Mouse (Mus musculus) cortical plate, adult 2 months (tissue): Measurements from ENCODE around the gene Skor1. TPM values are rescaled to one million over a fixed set of nuclear protein-coding genes. Genes with fewer than 3 reads are reported as not detected.

Source experiments
- H3K27ac ChIP-seq: fragments of 200-500 bp; 2 replicates; pipeline ENCODE4 v1.5.1; 2012; ENCODE audit warnings: low read length, control low read depth, inconsistent platforms; ENCODE audit not compliant: insufficient read depth
- H3K4me1 ChIP-seq: fragments of 200-500 bp; 2 replicates; pipeline ENCODE4 v1.6.1; 2011; ENCODE audit warnings: low read length; ENCODE audit not compliant: control insufficient read depth, insufficient read depth
- H3K4me3 ChIP-seq: fragments of 200-500 bp; 2 replicates; pipeline ENCODE4 v1.5.1; 2011; ENCODE audit warnings: mild to moderate bottlenecking, low read length, control low read depth; ENCODE audit not compliant: insufficient read depth
- CTCF ChIP-seq: fragments of 200-500 bp; IDR thresholded peaks from 2 replicates; pipeline ENCODE4 v1.5.1; 2011; ENCODE audit warnings: mild to moderate bottlenecking, control low read depth, low read length; ENCODE audit not compliant: insufficient read depth; ENCODE audit errors: extremely low read depth
- POLR2A ChIP-seq: fragments of 200-500 bp; IDR thresholded peaks from 2 replicates; pipeline ENCODE4 v1.6.1; 2011; ENCODE audit warnings: mild to moderate bottlenecking, low read length, control low read depth; ENCODE audit not compliant: insufficient read depth; ENCODE audit errors: extremely low read depth
- polyA plus RNA-seq: library from polyadenylated mRNA; depleted of rRNA; stranded (reverse); fragments of >200 nt; gene quantifications from 2 replicates; pipeline ENCODE4 v1.2.3, GENCODE M21; 2012; rRNA removed

Gene Skor1
- 0.15 and 0.26 TPM in 2 replicates for polyA plus RNA-seq

DNA sequence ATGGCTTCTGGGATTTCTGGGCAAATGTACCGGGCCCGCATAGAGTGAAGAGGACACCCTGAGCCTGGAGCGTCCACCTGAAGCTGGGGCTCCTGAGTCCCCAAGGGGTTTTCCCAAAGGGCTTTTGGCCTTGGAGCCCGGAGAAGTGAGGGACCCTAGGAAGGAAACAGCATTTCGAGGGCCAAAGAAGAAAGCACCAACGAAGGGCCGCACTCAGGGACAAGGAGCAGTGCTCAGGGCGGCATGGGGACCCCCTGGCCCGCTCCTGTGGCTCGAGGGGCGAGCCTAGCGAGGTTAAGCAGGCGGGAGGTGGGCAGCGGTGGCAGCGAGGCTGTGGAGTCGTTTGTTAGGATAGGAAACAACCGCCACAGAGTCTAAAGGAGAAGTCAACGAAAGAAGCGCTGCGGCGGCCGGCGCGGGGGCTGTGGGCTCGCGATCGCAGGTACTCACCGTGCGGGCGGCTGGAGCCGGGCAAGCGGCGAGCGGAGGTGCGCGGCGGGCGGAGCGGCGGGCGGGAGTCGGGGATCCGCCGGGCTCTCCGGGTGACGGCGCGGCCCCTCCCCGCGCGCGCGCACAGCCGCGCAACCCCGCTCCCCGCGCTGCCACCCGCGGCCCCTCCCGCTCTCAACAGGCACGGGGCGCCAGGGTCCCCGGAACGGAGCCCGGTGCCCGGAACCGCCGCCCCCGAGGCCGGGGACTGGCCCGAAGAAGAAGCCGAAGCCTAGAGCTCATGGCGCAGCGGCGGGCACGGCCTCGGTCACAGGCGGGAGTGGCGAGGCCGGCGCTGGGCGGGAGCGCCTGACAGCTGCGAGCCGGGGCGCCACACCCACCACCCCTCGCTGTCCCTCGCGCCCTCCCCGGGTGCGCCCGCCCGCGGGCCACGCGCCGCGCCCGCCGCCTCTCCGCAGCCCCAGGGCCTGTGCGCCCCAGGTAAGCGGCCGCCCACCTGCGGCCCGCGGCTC, at the start of gene Skor1:
Gene Skor1, minus strand, starts transcription at position 552 of the 962 bp plus-strand sequence.
- no peak within 1 kb of the TSS for H3K4me3 ChIP-seq
- no peaks in the 10 kb centered on the region for H3K4me1 ChIP-seq
- TF ChIP-seq CTCF: no peak
- no peak for TF ChIP-seq POLR2A
- H3K27ac ChIP-seq: no peak within 1 kb of the TSS

DNA sequence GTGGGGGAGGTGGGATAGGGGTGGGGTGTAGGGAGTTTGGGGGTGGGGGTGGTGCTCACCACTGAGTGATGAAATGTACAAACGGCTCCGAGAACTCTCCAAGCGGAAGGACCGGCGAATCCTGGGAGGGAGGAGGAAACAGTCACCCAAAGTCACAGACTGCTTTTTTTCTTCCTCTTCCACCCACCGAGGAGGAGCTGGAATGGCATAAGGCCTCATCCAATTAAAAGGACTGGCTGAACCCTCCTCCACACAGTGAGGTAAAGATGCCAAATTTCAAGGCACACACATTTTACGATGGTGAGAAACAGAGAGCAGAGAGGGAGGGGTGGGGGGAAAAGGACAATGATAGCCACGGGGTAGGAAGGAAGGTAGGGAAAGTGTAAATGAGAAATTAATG, 48.5 kb upstream of the Skor1 start:
- H3K4me3 ChIP-seq: no peak overlapping the region
- TF ChIP-seq CTCF (no peak), POLR2A (no peak)
- H3K4me1 ChIP-seq: no peaks in the 10 kb centered on the region; the same call in 1 of the 2 replicates
- no peak overlapping the region for H3K27ac ChIP-seq

DNA sequence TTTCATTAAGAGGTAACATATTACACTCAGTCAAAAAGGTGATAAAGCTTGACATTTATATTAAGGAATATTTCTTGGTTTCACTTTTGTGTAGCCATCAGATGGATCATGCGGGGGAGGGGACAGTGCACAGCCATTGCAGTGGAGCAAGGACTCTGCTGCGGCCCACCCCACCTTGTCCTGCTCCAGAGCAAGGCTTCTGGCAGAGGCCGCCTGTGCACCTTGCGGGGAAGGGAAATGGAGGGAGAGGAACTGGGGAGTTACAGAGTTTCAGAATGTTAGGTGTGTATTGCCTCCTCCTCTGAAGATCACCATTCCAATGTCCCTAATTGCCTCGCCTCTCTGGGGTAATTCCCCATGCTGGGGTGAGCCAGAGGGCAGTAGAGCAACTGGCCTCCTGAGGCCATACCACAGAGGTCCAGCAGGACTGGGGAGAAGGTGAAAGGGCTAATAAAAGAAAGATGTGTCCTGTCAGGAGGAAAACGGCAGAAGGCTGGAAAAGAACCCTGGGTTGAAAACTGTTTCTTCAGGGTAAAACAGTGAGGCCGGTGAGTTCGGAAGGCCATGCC, 47.4 kb upstream of the Skor1 start:
- TF ChIP-seq POLR2A: no peak
- TF ChIP-seq CTCF: no peak
- Histone ChIP-seq H3K27ac (no peak overlapping the region), H3K4me3 (no peak overlapping the region), H3K4me1 (no peaks in the 10 kb centered on the region; the same call in 1 of the 2 replicates)

DNA sequence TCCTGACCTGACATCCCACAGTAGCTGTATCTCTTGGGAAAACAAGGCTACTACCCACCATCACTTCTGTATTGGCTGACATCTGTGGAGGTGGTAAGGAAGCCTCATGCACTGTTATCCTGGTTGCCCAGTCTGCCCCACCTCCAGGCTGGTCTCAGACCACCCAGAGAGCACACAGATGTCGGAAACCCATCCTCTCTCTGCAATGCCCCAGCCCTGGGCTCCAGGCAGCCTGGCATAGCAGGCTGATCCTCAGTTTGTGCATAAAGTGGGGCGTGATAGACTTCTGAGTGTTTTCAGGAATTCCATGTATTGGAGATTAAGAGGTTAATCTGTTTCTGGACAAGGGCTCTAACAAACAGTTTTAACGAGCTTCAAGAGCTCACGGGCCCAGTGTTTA, 46.8 kb upstream of the Skor1 start:
- TF ChIP-seq POLR2A: no peak
- Histone ChIP-seq H3K4me1 (no peaks in the 10 kb centered on the region; the same call in 1 of the 2 replicates), H3K4me3 (no peak overlapping the region), H3K27ac (no peak overlapping the region)

GRCm38 (mm10) chr9:63194791-63195190, 46.0 kb upstream of the Skor1 start:
- H3K4me3 ChIP-seq: no peak overlapping the region
- H3K4me1 ChIP-seq: no peaks in the 10 kb centered on the region; the same call in 1 of the 2 replicates
- TF ChIP-seq CTCF (no peak), POLR2A (no peak)
- H3K27ac ChIP-seq: no peak overlapping the region

GRCm38 (mm10) chr9:63192809-63193208, 44.0 kb upstream of the Skor1 start:
- no peak overlapping the region for H3K27ac ChIP-seq
- no peak overlapping the region for H3K4me3 ChIP-seq
- no peak for TF ChIP-seq POLR2A
- no peak for TF ChIP-seq CTCF
- H3K4me1 ChIP-seq: no peaks in the 10 kb centered on the region; the same call in 1 of the 2 replicates

GRCm38 (mm10) chr9:63187310-63187709, 38.5 kb upstream of the Skor1 start:
- TF ChIP-seq POLR2A: no peak
- TF ChIP-seq CTCF: no peak
- no peak overlapping the region for H3K4me3 ChIP-seq
- no peak overlapping the region for H3K27ac ChIP-seq
- no peaks in the 10 kb centered on the region for H3K4me1 ChIP-seq

- H3K4me1 ChIP-seq: no peaks in the 10 kb centered on the region
- no peak overlapping the region for H3K4me3 ChIP-seq
- no peak overlapping the region for H3K27ac ChIP-seq
- no peak for TF ChIP-seq POLR2A
- no peak for TF ChIP-seq CTCF
Observed at GRCm38 (mm10) chr9:63185249-63185648, 36.5 kb upstream of the Skor1 start.

DNA sequence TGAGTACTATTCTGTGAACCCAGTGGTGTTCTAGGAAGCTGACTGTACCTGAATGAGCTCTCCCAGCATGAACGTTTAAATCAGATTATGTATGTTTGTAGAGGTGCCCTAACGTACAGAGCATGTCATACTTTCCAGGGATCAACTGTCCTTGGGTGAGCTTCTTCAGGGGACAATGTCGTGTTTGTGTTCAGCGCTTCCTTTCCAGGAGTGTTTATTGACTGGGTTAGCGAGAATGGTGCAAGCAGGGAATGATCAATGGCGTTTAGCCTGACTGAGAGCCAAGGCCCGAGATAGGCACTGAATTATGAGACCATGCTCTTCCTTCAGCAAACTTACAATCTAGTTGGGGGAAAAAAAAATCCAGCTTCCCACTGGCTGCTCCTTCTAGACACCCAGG, 35.1 kb upstream of the Skor1 start:
- no peak overlapping the region for H3K4me3 ChIP-seq
- H3K4me1 ChIP-seq: no peaks in the 10 kb centered on the region
- TF ChIP-seq CTCF (no peak), POLR2A (no peak)
- H3K27ac ChIP-seq: no peak overlapping the region

GRCm38 (mm10) chr9:63182306-63182960, 33.7 kb upstream of the Skor1 start:
- TF ChIP-seq POLR2A: no peak
- no peak for TF ChIP-seq CTCF
- Histone ChIP-seq H3K4me3 (no peak overlapping the region), H3K4me1 (no peaks in the 10 kb centered on the region), H3K27ac (no peak overlapping the region)
